Mouse (Mus musculus) E14TG2a.4 (cell line): ENCODE measurements around the gene Fgd3.

Experiments used
- CTCF ChIP-seq: conservative IDR thresholded peaks from 2 replicates; pipeline ENCODE4 v1.5.1; 2014; ENCODE audit warnings: low read length
- POU5F1 ChIP-seq: IDR thresholded peaks from 2 replicates; pipeline ENCODE4 v1.6.1; 2014; ENCODE audit warnings: low read length, borderline replicate concordance

DNA sequence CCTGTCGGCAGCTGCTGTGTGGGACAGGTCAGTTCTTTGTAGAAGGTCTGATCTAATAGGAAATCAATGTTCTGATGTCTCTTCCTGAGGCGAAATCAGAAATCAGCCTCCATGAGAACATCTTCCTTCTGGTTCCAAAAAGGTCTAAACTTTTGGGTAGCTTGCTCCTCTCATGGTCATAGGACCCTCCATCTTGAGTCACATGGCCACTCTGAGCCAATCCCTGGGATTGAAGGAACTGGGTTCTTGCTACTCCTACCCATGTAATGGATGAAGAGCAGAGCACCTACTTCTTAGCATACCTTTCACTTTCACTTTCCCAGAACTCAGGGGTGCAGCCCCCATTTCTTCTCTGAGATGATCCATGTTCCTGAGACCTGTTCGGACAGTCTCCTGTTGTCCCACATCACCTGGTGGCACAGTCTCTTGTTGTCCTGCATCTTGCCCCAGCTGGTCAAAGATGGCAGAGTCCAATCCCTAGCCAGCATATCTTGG lies 62.2 kb downstream of the Fgd3 start:
- TF ChIP-seq CTCF: no peak
- no peak for TF ChIP-seq POU5F1
